Mouse (Mus musculus): ENCODE measurements around the gene Lpcat1. TPM values are rescaled to one million over a fixed set of nuclear protein-coding genes. Genes with fewer than 3 reads are reported as not detected.

The Lpcat1 gene
- polyA plus RNA-seq, 1 experiment from 2014 or later, result 77.3 TPM

- Histone ChIP-seq H3K27ac (no peak overlapping the region), H3K9ac (no peak overlapping the region), H3K27me3 (ENCODE audit: control insufficient read depth, insufficient read depth, low read length) (no peaks in the 10 kb centered on the region), H3K4me3 (replicated peaks; ENCODE audit: low read length) (no peak overlapping the region), H3K9me3 (ENCODE audit: control insufficient read depth, low read length) (no peaks in the 10 kb centered on the region), H3K4me2 (replicated peaks) (no peak overlapping the region), H3K4me1 (replicated peaks; ENCODE audit: control insufficient read depth, insufficient read depth, low read length) (peaks cover 4% of the 10 kb centered on the region; the same call in 1 of the 2 replicates), H3K36me3 (replicated peaks; ENCODE audit: control insufficient read depth, insufficient read depth) (no peaks in the 10 kb centered on the region)
- no peak for DNase-seq (ENCODE audit: low spot score)
- 76% methylated on average over 2 of the region's 2 CpGs for WGBS
- no peak for ATAC-seq (ENCODE audit: low FRiP score)
Measured at GRCm38 (mm10) chr13:73445087-73445486, 21.9 kb upstream of the Lpcat1 start.

GRCm38 (mm10) chr13:73446076-73446475 lies 20.9 kb upstream of the Lpcat1 start:
- WGBS, result 92% methylated on average over 2 of the region's 2 CpGs
- no peak for DNase-seq (ENCODE audit: low spot score)
- H3K36me3 ChIP-seq (replicated peaks; ENCODE audit: control insufficient read depth, insufficient read depth), result no peaks in the 10 kb centered on the region
- H3K4me2 ChIP-seq (replicated peaks), result no peak overlapping the region
- no peaks in the 10 kb centered on the region for H3K9me3 ChIP-seq (ENCODE audit: control insufficient read depth, low read length)
- H3K27me3 ChIP-seq (ENCODE audit: control insufficient read depth, insufficient read depth, low read length), result no peaks in the 10 kb centered on the region
- no peak overlapping the region for H3K9ac ChIP-seq
- no peak for ATAC-seq (ENCODE audit: low FRiP score)
- H3K4me1 ChIP-seq (replicated peaks; ENCODE audit: control insufficient read depth, insufficient read depth, low read length), result peaks cover 4% of the 10 kb centered on the region; the same call in 1 of the 2 replicates
- peak overlapping the region; percentile 58; the same call in 1 of the 2 replicates for H3K27ac ChIP-seq
- H3K4me3 ChIP-seq (replicated peaks; ENCODE audit: low read length), result no peak overlapping the region

- Histone ChIP-seq H3K4me3 (replicated peaks; ENCODE audit: low read length) (no peak overlapping the region), H3K4me2 (replicated peaks) (no peak overlapping the region), H3K4me1 (replicated peaks; ENCODE audit: control insufficient read depth, insufficient read depth, low read length) (peaks cover 4% of the 10 kb centered on the region; the same call in 1 of the 2 replicates), H3K27ac (peak overlapping the region; percentile 58), H3K36me3 (replicated peaks; ENCODE audit: control insufficient read depth, insufficient read depth) (no peaks in the 10 kb centered on the region), H3K27me3 (ENCODE audit: control insufficient read depth, insufficient read depth, low read length) (no peaks in the 10 kb centered on the region), H3K9ac (no peak overlapping the region), H3K9me3 (ENCODE audit: control insufficient read depth, low read length) (no peaks in the 10 kb centered on the region)
- DNase-seq (ENCODE audit: low spot score) (no peak), ATAC-seq (ENCODE audit: low FRiP score) (peak; percentile 76)
- 56% methylated on average over 4 of the region's 4 CpGs for WGBS
Measured at GRCm38 (mm10) chr13:73446494-73446893, 20.5 kb upstream of the Lpcat1 start.

- Histone ChIP-seq H3K27me3 (ENCODE audit: control insufficient read depth, insufficient read depth, low read length) (no peaks in the 10 kb centered on the region), H3K27ac (peak overlapping the region; percentile 58), H3K9me3 (ENCODE audit: control insufficient read depth, low read length) (no peaks in the 10 kb centered on the region), H3K4me3 (replicated peaks; ENCODE audit: low read length) (no peak overlapping the region), H3K9ac (no peak overlapping the region), H3K36me3 (replicated peaks; ENCODE audit: control insufficient read depth, insufficient read depth) (no peaks in the 10 kb centered on the region), H3K4me1 (replicated peaks; ENCODE audit: control insufficient read depth, insufficient read depth, low read length) (peaks cover 4% of the 10 kb centered on the region; the same call in 1 of the 2 replicates), H3K4me2 (replicated peaks) (no peak overlapping the region)
- DNase-seq (ENCODE audit: low spot score), result peak; percentile 59
- WGBS, result 53% methylated on average over 7 of the region's 7 CpGs
- peak; percentile 88 for ATAC-seq (ENCODE audit: low FRiP score)
Measured at GRCm38 (mm10) chr13:73446943-73447342, 20.1 kb upstream of the Lpcat1 start.

DNA sequence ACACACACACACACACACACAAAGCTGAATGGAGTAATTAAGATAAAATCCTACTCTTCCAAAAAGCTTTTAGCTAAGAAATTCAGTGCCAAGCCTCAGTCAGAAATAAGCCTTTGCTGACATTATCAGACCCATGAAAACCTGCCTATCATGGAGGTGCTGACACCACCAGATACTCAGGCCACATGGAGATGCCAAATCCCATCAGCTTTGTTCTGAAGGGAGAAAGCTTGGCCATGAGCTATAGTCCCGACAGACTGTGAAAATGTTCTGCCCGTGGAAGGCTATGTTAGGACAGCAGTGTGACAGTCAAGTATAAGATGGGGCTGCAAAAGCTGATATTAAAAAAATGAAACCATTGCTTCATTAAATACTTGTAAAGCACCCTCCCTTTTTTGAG lies 19.5 kb upstream of the Lpcat1 start:
- Histone ChIP-seq H3K4me1 (replicated peaks; ENCODE audit: control insufficient read depth, insufficient read depth, low read length) (peaks cover 4% of the 10 kb centered on the region; the same call in 1 of the 2 replicates), H3K27ac (peak overlapping the region; percentile 58), H3K9me3 (ENCODE audit: control insufficient read depth, low read length) (no peaks in the 10 kb centered on the region), H3K9ac (no peak overlapping the region), H3K27me3 (ENCODE audit: control insufficient read depth, insufficient read depth, low read length) (no peaks in the 10 kb centered on the region), H3K4me3 (replicated peaks; ENCODE audit: low read length) (no peak overlapping the region), H3K4me2 (replicated peaks) (no peak overlapping the region), H3K36me3 (replicated peaks; ENCODE audit: control insufficient read depth, insufficient read depth) (no peaks in the 10 kb centered on the region)
- 70% methylated on average over 2 of the region's 2 CpGs for WGBS
- ATAC-seq (ENCODE audit: low FRiP score) (no peak), DNase-seq (ENCODE audit: low spot score) (no peak)

DNA sequence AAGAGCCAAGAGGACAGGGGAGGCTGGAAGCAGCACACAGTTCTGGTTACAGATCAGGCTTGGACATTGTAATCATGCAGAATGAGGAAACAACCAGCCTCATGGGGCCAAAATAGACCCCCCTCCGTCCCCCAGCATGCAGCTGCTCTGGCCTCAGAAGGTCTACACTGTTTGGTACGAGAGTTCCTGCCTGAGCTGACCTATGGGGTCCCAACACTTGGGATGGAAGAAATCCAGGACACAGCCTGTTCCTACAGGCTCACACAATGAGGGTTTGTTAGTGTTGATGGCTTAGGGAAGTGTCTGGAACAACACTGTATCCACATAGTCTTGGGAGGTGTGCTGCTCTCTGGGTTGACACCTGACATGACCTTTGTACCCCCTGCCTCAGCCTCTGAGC lies 18.8 kb upstream of the Lpcat1 start:
- peaks cover 4% of the 10 kb centered on the region; the same call in 1 of the 2 replicates for H3K4me1 ChIP-seq (replicated peaks; ENCODE audit: control insufficient read depth, insufficient read depth, low read length)
- ATAC-seq (ENCODE audit: low FRiP score) (no peak), DNase-seq (ENCODE audit: low spot score) (no peak)
- H3K27me3 ChIP-seq (ENCODE audit: control insufficient read depth, insufficient read depth, low read length), result no peaks in the 10 kb centered on the region
- no peaks in the 10 kb centered on the region for H3K36me3 ChIP-seq (replicated peaks; ENCODE audit: control insufficient read depth, insufficient read depth)
- H3K4me3 ChIP-seq (replicated peaks; ENCODE audit: low read length), result no peak overlapping the region
- no peaks in the 10 kb centered on the region for H3K9me3 ChIP-seq (ENCODE audit: control insufficient read depth, low read length)
- WGBS, result 64% methylated on average over 2 of the region's 2 CpGs
- H3K9ac ChIP-seq, result no peak overlapping the region
- H3K4me2 ChIP-seq (replicated peaks), result no peak overlapping the region
- 0 out of 2 replicates have a peak overlapping the region, but pooled peaks have one; percentile 58 for H3K27ac ChIP-seq

GRCm38 (mm10) chr13:73448723-73449122 lies 18.3 kb upstream of the Lpcat1 start:
- no peaks in the 10 kb centered on the region for H3K9me3 ChIP-seq (ENCODE audit: control insufficient read depth, low read length)
- ATAC-seq (ENCODE audit: low FRiP score), result no peak
- DNase-seq (ENCODE audit: low spot score), result no peak
- H3K4me3 ChIP-seq (replicated peaks; ENCODE audit: low read length), result no peak overlapping the region
- no peak overlapping the region for H3K4me2 ChIP-seq (replicated peaks)
- WGBS, result 88% methylated on average over 3 of the region's 3 CpGs
- no peak overlapping the region for H3K27ac ChIP-seq
- no peaks in the 10 kb centered on the region for H3K27me3 ChIP-seq (ENCODE audit: control insufficient read depth, insufficient read depth, low read length)
- H3K4me1 ChIP-seq (replicated peaks; ENCODE audit: control insufficient read depth, insufficient read depth, low read length), result peaks cover 4% of the 10 kb centered on the region; the same call in 1 of the 2 replicates
- no peak overlapping the region for H3K9ac ChIP-seq
- H3K36me3 ChIP-seq (replicated peaks; ENCODE audit: control insufficient read depth, insufficient read depth), result no peaks in the 10 kb centered on the region

GRCm38 (mm10) chr13:73453503-73454217 lies 13.3 kb upstream of the Lpcat1 start:
- no peak overlapping the region for H3K27ac ChIP-seq
- no peaks in the 10 kb centered on the region for H3K36me3 ChIP-seq (replicated peaks; ENCODE audit: control insufficient read depth, insufficient read depth)
- WGBS, result 88% methylated on average over 3 of the region's 3 CpGs
- no peak overlapping the region for H3K4me3 ChIP-seq (replicated peaks; ENCODE audit: low read length)
- no peak overlapping the region for H3K9ac ChIP-seq
- H3K4me2 ChIP-seq (replicated peaks), result no peak overlapping the region
- DNase-seq (ENCODE audit: low spot score), result no peak
- no peaks in the 10 kb centered on the region for H3K4me1 ChIP-seq (replicated peaks; ENCODE audit: control insufficient read depth, insufficient read depth, low read length)
- no peak for ATAC-seq (ENCODE audit: low FRiP score)
- no peaks in the 10 kb centered on the region for H3K27me3 ChIP-seq (ENCODE audit: control insufficient read depth, insufficient read depth, low read length)
- no peaks in the 10 kb centered on the region for H3K9me3 ChIP-seq (ENCODE audit: control insufficient read depth, low read length)

DNA sequence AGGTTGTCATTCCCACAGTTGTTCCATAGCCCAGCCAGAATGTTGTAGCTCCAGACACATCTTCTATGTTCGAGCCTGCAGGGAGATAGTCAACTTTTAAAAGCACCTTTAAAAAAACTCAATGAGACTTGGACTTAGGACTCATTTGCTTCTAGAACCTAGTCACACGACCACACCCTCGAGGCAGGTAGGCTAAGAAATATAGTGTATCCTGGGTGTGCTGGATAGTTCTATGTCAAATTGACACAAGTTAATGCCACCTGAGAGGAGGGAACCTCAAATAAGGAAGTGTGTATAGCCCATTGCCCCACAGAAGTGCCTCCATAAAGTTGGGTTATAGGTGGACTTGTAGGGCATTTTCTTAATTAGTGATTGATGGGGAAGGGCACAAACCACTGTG lies 11.7 kb upstream of the Lpcat1 start:
- no peaks in the 10 kb centered on the region for H3K9me3 ChIP-seq (ENCODE audit: control insufficient read depth, low read length)
- no peaks in the 10 kb centered on the region for H3K27me3 ChIP-seq (ENCODE audit: control insufficient read depth, insufficient read depth, low read length)
- H3K27ac ChIP-seq, result no peak overlapping the region
- no peak for ATAC-seq (ENCODE audit: low FRiP score)
- no peak for DNase-seq (ENCODE audit: low spot score)
- H3K9ac ChIP-seq, result no peak overlapping the region
- 77% methylated on average over 3 of the region's 3 CpGs for WGBS
- H3K36me3 ChIP-seq (replicated peaks; ENCODE audit: control insufficient read depth, insufficient read depth), result no peaks in the 10 kb centered on the region
- no peak overlapping the region for H3K4me3 ChIP-seq (replicated peaks; ENCODE audit: low read length)
- H3K4me2 ChIP-seq (replicated peaks), result no peak overlapping the region
- no peaks in the 10 kb centered on the region for H3K4me1 ChIP-seq (replicated peaks; ENCODE audit: control insufficient read depth, insufficient read depth, low read length)
